Mouse (Mus musculus) CH12F3 (cell line): ENCODE data around the gene Trib3.
"Not testable (repeated sequence)": the region's sequence is repeated elsewhere in the genome, so short reads cannot be mapped to it uniquely, and the experiment has no call there.

Source experiments
- in situ Hi-C: fragments of 300-500 bp; cut with MboI; formaldehyde crosslinking; loops from 2 replicates; pipeline ENCODE4 v1.14.3; 2020; ENCODE audit warnings: low sequenced_read_pairs

The Trib3 gene

DNA sequence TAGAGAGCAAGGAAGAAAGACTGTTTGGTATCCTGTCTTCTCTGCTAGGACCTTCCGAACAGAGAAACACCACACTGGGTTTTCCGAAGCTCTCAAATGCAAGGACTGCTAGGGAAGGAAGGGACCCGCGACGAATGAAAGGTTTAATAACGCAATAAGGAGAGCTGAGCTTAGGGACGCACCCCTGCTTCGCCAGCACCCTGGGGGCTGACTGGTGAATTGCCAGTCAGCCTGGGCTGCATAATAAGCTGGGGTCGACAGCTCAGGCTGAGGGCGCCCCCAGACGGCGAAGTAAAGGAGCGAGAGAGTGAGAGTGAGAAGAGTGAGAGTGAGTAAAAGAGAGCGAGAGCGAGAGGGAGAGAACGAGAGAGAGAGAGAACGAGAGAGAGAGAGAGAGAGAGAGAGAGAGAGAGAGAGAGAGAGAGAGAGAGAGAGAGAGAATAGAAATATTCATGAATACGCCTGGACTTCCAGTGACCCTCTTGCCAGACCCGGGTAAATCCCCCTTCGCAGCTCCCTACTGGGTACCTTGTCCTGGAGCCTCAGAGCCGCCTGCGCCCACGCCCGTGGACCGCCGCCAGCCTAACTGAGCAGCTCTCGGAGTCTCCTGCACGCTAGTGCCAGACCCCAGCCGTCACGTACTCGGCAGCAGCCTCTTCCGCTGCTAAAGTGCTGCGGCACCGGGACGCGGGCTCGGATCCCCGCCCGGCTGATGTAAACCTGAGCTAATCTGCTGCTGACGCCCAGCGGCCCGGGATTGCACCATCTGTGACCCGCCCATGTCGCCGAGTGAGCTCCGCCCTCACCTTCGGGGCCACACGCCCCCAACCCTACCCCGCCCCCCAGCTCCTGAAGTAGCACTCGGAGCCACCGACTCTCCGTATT, at the start of gene Trib3:
Gene Trib3, minus strand, starts transcription at position 704 of the 885 bp plus-strand sequence.
- in situ Hi-C loops: no loop called here

DNA sequence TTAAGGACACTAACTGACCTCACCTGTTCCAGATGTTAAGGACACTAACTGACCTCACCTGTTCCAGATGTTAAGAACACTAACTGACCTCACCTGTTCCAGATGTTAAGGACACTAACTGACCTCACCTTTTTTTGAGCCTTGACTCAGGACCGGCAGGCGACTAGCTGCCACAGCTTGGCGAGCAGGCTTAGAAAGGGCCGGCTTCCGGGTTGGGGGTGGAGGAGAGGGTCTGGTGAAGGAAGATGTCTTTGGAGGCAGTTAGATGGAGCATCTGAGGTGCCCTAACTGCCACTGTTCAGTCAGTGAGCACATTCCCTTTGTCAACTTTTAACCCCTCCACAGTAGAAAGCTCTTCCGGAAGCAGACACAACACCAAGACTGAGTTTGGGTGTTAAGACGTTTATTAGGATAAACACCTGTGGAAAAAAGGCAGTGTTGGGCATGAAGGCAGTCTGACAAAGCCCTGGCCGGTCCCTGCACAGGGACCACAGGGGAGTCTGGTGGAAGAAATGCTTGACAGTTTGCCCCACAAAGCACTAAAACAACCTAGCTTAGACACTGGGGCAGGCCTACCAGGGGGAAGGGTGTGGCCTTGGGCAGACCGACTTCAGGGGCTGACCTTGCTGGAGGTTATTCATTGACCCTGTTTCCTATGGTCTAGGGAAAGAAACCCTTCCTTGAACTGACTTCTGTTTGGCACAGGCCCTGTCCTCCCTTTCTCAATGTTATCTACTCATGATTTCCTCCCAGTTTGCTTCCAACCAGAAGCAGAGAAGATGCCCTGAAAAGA, 49.6 kb upstream of the Trib3 start:
- in situ Hi-C loops: loop anchor here (25.0 kb wide), 1 partner anchor 281 kb away; the partner anchor contains the start of gene Srxn1

DNA sequence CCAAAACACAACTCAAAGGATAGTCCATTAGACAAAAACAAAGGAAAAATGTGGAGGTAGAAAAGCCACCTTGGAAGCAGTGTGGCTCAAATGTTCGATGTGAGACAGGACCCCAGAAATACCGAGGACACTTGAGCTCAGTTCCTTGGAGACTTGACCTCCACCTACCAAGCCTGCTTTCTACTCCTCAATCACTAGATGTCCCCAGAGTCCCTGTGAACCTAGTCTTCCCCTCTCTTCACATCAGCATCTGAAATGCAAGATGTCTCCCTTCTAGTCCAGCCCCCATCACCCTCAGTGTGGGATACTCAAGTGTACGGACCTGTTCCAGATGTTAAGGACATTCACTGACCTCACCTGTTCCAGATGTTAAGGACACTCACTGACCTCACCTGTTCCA, 49.0 kb upstream of the Trib3 start:
- in situ Hi-C loops: loop anchor here (25.0 kb wide), 1 partner anchor 280 kb away; the partner anchor contains the start of gene Srxn1

DNA sequence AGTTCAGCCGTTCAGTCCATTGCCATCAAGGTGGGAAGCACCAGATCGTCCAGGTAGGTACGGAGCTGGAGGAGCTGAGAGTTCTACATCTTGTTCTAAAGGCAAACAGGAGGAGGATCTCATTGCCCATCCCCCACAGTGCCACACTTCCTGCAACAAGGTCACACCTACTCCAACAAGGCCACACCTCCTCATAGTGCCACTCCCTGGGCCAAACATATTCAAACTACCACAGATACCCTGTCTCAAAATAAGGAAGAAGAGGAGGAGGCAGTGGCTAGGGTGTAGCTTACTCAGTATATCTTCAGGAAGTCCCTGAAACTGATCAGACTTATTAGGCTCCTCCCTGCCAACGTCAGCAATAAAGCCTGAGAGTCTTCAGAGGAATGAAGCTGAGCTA, 40.4 kb upstream of the Trib3 start:
- in situ Hi-C loops: loop anchor here (25.0 kb wide), 1 partner anchor 272 kb away; the partner anchor contains the start of gene Srxn1

DNA sequence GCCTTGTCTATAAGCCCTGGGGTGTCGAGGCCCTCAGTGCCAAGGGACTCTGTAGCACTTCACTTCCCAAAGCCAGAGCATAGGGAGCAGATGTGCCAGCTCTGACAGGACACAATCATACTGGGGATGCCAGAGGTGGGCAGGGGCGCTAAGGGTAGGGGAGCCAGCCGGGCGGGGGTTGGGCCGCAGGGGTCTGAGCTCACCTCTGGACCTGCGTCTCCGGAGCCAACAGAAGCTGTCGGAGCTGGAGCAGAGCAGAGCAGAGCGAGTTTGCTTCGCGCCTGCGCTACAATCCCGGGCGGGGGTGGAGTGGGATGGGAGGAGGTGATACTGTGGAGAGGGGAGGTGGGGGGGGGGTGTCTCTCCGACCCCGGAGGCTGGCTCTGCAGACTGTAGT, 32.5 kb upstream of the Trib3 start, which contains the start of gene Nrsn2:
Gene Nrsn2, minus strand, starts transcription at position 294 of the 397 bp plus-strand sequence.
- in situ Hi-C loops: loop anchor here (25.0 kb wide), 1 partner anchor 264 kb away; the partner anchor contains the start of gene Srxn1

DNA sequence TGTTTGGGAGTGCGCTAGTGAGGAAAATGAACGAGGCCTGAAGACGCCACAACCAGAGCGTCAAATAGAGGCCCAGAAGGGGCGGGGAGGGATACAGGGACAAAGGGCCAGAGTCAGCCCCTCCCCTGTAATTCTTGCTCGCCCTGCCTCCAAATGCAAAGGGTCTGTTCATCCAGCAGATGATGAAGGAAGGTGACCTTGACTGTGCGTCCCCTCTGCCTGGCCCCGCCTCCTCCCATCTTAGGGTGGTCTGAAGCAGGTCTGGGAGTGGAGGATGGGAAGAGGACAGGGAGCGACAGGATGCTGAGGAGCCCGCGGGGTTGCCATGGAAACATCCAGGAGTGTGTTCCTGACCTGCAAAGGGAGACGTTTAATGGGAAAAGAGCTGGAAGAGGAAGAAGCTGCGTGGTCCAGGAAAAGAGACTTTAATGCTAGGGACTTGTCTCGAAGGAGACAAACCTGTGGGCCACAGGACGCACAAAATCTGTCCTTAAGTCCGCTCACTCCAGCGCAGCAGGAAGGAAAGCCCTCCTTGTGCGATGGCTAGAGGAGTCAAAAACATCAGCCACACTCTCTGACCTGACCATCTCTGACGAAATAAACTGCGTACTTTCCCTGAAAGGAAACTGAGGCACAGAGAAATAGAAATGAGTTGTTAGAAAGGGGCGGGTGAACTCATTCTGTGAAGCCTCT, 32.0 kb upstream of the Trib3 start:
- in situ Hi-C loops: loop anchor here (25.0 kb wide), 1 partner anchor 263 kb away; the partner anchor contains the start of gene Srxn1

DNA sequence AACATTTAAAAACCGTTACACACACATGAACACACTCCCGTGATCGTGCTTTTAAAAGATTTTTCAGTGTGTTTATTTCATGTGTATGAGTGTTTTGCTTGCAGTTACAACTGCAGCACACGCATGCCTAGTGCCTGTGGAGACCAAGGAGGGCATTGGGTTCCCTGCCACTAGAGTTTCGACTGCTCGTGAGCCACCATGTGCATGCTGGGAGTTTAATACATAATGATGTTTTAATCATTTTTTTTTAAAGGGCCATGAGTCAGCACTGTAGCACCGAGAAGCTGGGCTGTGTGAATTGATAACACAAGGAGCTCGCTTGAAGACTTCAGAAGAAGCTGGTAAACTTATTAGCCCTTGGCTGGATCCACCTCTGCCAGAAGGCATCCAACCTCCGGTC, 29.7 kb upstream of the Trib3 start:
- in situ Hi-C loops: no loop called here

DNA sequence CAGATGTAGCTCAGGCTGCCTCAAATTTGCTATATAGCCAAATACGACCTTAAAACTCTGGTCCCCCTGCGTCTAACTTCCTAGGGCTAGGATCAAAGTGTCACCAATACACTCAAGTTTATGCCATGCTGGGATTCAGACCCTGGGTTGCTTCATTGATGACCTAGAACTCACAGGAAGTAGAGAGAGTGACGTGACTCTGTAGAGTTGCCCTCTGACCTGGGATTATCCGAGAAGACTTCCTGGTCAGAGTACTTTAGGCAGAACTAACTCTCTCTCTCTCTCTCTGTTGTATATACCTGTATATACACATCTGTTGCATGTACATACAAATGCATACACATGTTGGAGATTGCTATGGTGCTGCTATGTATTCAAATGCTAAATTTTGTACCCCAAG, 28.8 kb upstream of the Trib3 start:
- in situ Hi-C loops: no loop called here

DNA sequence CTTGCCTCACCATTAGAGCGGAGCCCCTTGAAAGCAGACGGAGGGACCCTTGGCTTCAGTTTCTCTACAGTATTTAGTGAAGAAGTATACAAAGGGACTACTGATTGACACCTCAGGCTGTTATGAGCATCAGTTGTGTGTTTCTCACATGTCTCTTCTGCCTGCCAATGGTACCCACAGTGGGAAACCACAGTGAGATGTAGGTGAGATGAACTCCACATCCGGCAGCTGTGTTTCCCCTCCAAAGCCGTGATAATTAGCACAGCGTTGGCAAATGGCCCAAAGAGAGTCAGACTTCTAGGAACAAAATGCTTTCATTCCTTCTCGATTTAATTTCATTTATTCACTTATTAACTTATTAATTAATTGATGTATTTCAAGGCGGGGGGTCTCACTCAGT, 28.3 kb upstream of the Trib3 start:
- in situ Hi-C loops: no loop called here

DNA sequence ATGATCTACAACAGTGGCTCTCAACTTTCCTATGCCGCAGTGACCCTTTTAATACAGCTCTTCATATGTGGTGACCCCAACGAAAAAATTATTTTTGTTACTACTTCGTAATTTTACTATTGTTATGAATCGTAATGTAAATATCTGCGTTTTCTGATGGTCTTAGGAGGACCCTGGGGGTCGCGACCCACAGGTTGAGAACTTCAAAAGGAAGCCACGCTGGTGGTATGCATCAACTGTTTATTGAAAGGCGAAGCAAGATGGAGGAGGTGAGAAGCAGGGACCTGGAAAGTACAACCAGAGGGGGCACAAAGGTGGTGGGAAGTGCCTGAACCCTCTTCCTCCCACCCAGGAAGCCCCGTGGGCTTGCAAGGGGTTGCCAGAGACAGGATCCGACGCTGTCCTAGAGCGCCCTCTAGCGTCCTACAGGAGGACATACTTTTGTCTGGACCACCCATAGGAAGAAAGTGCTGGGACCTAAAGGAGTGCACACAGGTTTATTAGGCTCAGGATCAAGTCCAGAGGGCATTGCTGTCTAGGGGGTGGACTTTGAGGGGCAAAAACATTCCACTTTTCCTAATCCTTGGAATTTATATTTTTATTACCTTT, 24.8 kb upstream of the Trib3 start:
- in situ Hi-C loops: no loop called here

DNA sequence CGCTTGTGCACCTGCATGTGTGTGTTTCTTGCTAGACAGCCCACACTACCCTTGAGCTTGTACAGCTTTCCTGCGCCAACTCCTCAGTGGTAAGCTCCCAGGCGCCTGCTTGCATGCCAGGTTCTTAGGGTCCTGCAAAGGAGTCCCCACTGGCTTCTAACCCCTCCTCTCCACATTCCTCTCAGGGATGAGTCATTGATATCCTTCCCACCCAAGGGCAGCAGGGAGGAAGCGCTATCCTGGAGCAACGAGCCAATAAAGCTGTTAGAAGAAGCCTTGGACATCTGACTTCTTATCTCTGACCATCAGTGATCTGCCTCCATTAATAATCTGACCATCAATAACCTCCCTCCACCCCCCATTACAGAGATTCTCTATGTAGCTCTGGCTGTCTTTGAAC, 24.1 kb upstream of the Trib3 start:
- in situ Hi-C loops: no loop called here

DNA sequence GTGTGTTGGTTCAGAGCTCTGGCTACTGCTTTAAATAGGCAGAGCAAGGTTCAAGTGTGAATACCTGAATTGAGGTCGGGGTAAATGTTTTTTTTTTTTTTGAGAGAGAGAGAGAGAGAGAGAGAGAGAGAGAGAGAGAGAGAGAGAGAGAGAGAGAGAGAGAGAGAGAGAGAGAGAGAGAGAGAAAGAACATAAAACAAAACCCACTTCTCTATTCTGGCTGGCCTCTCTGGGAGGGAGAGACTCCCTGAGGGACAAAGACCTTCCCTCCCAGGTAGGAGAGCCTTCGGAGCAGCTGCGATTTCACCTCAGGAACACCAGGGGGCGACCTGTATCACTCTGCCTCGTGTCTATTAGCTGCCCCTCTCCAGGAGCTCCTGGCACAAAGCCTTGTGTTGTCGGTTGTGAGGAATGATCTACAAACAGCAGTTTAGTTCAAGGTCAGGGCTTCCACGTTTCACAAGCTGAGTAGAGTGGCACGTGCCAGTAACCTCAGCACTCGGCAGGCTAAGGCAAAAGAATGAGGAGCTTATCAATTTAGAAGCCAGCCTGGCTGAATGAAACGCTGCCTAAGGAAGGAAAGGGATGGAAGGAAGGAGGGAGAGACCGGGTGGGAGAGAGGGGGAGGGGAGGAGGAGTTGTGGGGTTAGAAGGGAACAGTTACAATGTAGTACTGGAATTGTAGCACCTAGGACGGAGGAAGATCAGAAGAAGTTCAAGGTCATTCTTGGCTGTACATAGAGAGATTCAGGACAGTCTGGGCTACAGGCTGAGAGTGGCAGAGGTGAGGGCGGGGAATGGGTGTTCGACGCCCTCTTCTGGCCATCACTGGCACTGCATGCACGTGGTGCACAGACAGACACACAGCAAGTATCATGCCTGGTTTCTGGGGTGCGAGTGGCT, 19.7 kb upstream of the Trib3 start:
- in situ Hi-C loops: no loop called here

DNA sequence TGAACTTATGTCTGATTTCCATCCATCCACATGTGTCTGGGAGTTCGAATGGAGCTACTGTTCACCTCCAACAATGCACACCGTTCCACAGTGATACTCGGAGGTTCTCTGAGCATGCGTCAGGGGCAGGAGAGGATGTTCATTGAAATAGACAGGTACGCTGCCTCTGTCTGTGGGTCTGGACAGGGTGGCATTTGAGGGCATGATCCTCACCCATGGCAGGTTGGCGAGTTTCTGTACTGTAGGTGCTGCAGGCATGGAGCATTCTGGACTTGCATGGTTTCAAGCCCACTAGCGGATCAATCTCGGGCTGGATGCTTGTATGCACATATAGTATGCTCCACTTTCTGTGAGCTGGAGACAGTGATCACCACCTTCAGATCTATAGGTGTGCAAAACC, 17.4 kb upstream of the Trib3 start:
- in situ Hi-C loops: no loop called here

DNA sequence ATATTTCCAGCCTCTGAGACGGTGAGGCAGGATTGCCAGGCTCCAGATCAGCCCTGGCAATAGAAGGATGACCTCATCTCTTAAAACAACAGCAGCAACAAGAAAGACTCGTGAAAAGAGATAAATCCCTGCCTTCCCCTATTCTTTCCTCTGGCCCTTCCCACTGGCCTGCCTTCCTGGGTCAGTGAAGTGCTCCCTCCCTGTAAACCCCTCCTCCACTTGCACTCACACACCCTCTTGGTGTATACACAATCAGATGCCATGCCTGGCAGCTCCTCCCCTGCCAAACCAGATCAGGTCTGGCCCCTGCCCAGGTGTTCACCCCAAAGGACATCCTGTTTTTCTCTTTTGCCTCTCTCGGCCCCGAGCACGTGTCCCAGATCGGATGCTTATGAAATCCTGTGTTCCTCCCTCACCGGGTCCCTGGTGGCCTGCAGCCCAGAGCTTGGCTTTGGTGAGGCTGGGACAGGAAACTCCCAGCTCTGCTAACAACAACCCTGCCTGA, 16.5 kb upstream of the Trib3 start:
- in situ Hi-C loops: no loop called here

DNA sequence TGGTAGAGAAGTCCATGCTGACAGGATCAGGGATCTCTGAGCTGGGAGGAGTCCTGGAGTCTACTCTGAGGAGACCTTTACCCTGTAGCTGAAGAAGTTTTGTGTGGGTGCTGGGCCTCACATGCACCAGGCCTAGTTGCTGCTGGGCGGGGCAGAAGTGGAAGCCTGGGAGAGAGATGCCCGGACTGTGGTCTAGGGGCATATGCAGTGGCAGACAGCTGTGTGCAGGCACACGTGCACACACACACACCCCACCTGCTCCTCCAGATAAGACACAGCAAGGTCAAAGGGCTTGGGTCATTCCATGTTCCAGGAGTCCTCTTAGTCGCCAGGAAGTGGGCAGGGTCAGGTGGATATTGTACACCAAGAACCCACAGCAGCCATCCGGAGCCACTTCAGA, 15.8 kb upstream of the Trib3 start:
- in situ Hi-C loops: no loop called here

DNA sequence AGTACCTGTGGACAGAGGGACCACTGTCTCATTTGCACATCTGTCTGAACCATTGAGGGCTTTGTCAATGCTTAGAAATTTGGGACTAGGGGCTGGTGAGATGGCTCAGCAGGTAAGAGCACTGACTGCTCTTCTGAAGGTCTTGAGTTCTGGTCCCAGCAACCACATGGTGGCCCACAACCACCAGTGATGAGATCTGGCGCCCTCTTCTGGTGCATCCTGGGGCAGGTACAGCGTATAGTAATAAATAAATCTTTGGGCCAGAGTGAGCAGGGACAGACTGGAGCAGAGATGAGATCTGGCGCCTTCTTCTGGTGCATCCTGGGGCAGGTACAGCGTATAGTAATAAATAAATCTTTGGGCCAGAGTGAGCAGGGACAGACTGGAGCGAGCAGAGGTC, 15.1 kb upstream of the Trib3 start:
- in situ Hi-C loops: not testable (repeated sequence)

DNA sequence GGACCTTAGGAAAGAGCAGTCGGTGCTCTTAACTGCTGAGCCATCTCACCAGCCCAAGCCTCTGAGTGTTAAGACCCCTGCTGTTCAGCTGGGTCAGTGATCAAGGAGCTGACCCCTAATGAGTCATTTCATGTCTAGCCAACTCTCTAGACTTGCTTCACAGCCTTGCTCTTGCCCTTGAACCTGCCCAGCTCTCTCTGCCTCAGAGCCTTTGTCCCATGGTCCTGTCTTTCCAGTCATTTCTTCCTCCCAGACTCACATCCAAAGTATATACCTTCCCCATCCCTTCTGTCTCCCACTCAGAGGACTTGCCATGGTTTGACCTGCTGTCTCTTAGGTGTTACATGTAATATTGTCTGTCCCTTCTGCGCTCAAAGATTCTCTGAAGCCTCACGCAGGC, 13.4 kb upstream of the Trib3 start:
- in situ Hi-C loops: no loop called here

DNA sequence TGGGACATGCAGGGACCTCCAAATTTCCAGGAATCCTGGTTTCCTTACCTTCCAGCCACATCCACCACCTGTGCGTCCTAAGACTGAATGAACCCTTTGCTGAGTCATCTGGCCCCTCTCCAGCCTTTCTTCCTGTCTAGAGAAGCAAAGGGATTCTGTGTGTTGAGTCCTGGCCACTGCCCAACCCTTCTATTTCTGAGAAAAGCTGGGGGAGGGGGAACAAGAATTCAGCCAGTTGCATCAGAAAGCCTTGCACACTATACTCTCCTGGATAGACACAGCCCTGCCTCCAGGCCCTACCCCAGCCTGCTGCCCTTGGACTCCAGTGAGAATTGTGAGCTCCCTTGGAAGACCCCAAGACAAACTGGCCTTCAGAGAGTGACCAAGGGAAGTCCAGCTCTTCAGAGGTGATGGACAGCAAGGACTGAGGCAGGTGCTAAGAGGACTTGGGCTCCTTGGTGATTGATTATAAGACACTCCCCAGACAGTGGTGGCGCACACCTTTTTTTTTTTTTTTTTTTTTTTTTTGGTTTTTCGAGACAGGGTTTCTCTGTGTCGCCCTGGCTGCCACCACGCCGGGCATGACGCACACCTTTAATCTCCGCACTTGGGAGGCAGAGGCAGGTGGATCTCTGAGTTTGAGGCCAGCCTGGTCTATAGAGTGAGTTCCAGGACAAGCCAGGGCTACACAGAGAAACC, 6.2 kb upstream of the Trib3 start:
- in situ Hi-C loops: no loop called here

DNA sequence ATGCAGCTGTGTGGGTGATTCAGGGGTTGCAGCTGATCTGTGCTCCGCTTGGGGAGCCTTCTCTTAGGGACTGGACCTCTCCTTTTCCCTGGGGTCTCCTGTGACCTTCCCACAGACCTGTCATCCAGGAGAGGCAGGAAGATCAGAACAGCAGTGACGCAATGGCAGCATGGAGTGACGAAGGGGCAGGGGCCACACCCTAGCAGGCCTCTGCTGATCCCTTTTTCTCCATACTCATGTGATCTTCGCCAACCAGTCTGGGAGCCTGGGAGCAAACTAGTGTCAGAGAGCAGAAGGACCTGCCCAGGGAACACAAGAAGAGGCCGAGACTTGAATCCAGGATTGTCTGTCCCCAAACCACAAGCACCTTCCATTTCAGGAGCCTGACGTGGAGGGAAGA, 5.4 kb upstream of the Trib3 start:
- in situ Hi-C loops: no loop called here
